Mouse (Mus musculus) hindlimb bud, embryonic 11.5 days (tissue): ENCODE measurements around the gene Pacs1.
"Not testable (repeated sequence)": the region's sequence is repeated elsewhere in the genome, so short reads cannot be mapped to it uniquely, and the experiment has no call there.

Experiments used
- DNase-seq: peaks from one replicate; pipeline ENCODE4 v3.0.0-alpha.2; 2012; ENCODE audit warnings: low read depth, low spot score; ENCODE audit errors: extremely low spot score

Gene Pacs1

GRCm38 (mm10) chr19:5268875-5269274, 4.0 kb downstream of the Pacs1 start:
- DNase-seq, result no peak

- DNase-seq, result no peak
Observed at GRCm38 (mm10) chr19:5268017-5268416, 4.9 kb downstream of the Pacs1 start.

- no peak for DNase-seq
Observed at GRCm38 (mm10) chr19:5267015-5267414, 5.9 kb downstream of the Pacs1 start.

- DNase-seq, result no peak
Observed at GRCm38 (mm10) chr19:5257140-5257539, 15.8 kb downstream of the Pacs1 start.

GRCm38 (mm10) chr19:5236981-5237380, 35.9 kb downstream of the Pacs1 start:
- not testable (repeated sequence) for DNase-seq

- DNase-seq, result no peak
Observed at GRCm38 (mm10) chr19:5232696-5233095, 40.2 kb downstream of the Pacs1 start.

- DNase-seq, result no peak
Observed at GRCm38 (mm10) chr19:5230110-5230509, 42.8 kb downstream of the Pacs1 start.

- no peak for DNase-seq
Observed at GRCm38 (mm10) chr19:5224624-5225023, 48.3 kb downstream of the Pacs1 start.

- DNase-seq, result no peak
Observed at GRCm38 (mm10) chr19:5224077-5224476, 48.8 kb downstream of the Pacs1 start.

GRCm38 (mm10) chr19:5221926-5222325, 51.0 kb downstream of the Pacs1 start:
- DNase-seq, result no peak

- not testable (repeated sequence) for DNase-seq
Observed at GRCm38 (mm10) chr19:5221219-5221723, 51.6 kb downstream of the Pacs1 start.

GRCm38 (mm10) chr19:5220389-5220788, 52.5 kb downstream of the Pacs1 start:
- no peak for DNase-seq

- no peak for DNase-seq
Observed at GRCm38 (mm10) chr19:5201691-5202090, 71.2 kb downstream of the Pacs1 start.

- DNase-seq, result not testable (repeated sequence)
Observed at GRCm38 (mm10) chr19:5200617-5201016, 72.3 kb downstream of the Pacs1 start.

- no peak for DNase-seq
Observed at GRCm38 (mm10) chr19:5198553-5198952, 74.4 kb downstream of the Pacs1 start.

- peak; percentile 33 for DNase-seq
Observed at GRCm38 (mm10) chr19:5195417-5196035, 77.4 kb downstream of the Pacs1 start.

- DNase-seq, result no peak
Observed at GRCm38 (mm10) chr19:5192397-5192796, 80.5 kb downstream of the Pacs1 start.

GRCm38 (mm10) chr19:5187439-5187838, 85.5 kb downstream of the Pacs1 start:
- DNase-seq, result no peak

GRCm38 (mm10) chr19:5181926-5182325, 91.0 kb downstream of the Pacs1 start:
- DNase-seq, result no peak

- no peak for DNase-seq
Observed at GRCm38 (mm10) chr19:5178631-5179030, 94.3 kb downstream of the Pacs1 start.

- no peak for DNase-seq
Observed at GRCm38 (mm10) chr19:5170430-5170829, 102.5 kb downstream of the Pacs1 start.

- DNase-seq, result no peak
Observed at GRCm38 (mm10) chr19:5167477-5167876, 105.4 kb downstream of the Pacs1 start.

GRCm38 (mm10) chr19:5164380-5164779, 108.5 kb downstream of the Pacs1 start:
- DNase-seq, result no peak
